Mouse (Mus musculus) myocyte (in vitro differentiated cells): ENCODE measurements around the gene Nup107. TPM values are rescaled to one million over a fixed set of nuclear protein-coding genes. Genes with fewer than 3 reads are reported as not detected.

Source experiments
- H3K27me3 ChIP-seq: one replicate; pipeline ENCODE4 v1.6.1; 2011; ENCODE audit not compliant: control insufficient read depth, insufficient read depth, insufficient read length
- H3K36me3 ChIP-seq: one replicate; pipeline ENCODE4 v1.6.1; 2011; ENCODE audit not compliant: control insufficient read depth, insufficient read depth
- H3K4me2 ChIP-seq: one replicate; pipeline ENCODE4 v1.6.1; 2011; ENCODE audit warnings: low read depth, control low read depth
- H3K4me3 ChIP-seq: one replicate; pipeline ENCODE4 v1.5.1; 2011; ENCODE audit warnings: mild to moderate bottlenecking, control low read depth, moderate library complexity
- H3K79me2 ChIP-seq: one replicate; pipeline ENCODE4 v1.6.1; 2011; ENCODE audit not compliant: control insufficient read depth, insufficient read depth
- H3ac ChIP-seq: one replicate; pipeline ENCODE4 v1.6.1; 2011; ENCODE audit not compliant: control insufficient read depth, insufficient read length
- CEBPB ChIP-seq: IDR thresholded peaks from 2 replicates; pipeline ENCODE4 v1.6.1; 2011; ENCODE audit warnings: mild to moderate bottlenecking, moderate library complexity; ENCODE audit not compliant: poor library complexity, insufficient read depth, severe bottlenecking
- E2F4 ChIP-seq: IDR thresholded peaks from one replicate; pipeline ENCODE4 v1.6.1; 2011; ENCODE audit warnings: mild to moderate bottlenecking, control low read depth, moderate library complexity; ENCODE audit not compliant: insufficient read depth
- MAX ChIP-seq: IDR thresholded peaks from one replicate; pipeline ENCODE4 v1.6.1; 2011; ENCODE audit warnings: low read depth, mild to moderate bottlenecking, control low read depth
- MYOD1 ChIP-seq, 3 experiments: IDR thresholded peaks; one replicate each; pipeline ENCODE4 v1.6.1; 2011; ENCODE audit warnings: control low read depth in 2 of 3, low read depth in 2 of 3, mild to moderate bottlenecking in 2 of 3, moderate library complexity in 1 of 3; ENCODE audit not compliant: insufficient read length in 2 of 3, control insufficient read depth in 1 of 3
- MYOG ChIP-seq, 3 experiments: IDR thresholded peaks; one replicate each; pipeline ENCODE4 v1.6.1; 2011; ENCODE audit warnings: control low read depth in 2 of 3, low read depth in 2 of 3, mild to moderate bottlenecking in 2 of 3; ENCODE audit not compliant: insufficient read length in 2 of 3, control insufficient read depth in 1 of 3, insufficient read depth in 1 of 3
- POLR2A ChIP-seq: IDR thresholded peaks from one replicate; pipeline ENCODE4 v1.6.1; 2011; ENCODE audit warnings: low read depth, mild to moderate bottlenecking, control low read depth, moderate library complexity; ENCODE audit not compliant: insufficient read length
- POLR2AphosphoS2 ChIP-seq: IDR thresholded peaks from one replicate; pipeline ENCODE4 v1.6.1; 2011; ENCODE audit warnings: low read depth, control low read depth; ENCODE audit not compliant: insufficient read length
- REST ChIP-seq: IDR thresholded peaks from one replicate; pipeline ENCODE4 v1.6.1; 2011; ENCODE audit warnings: mild to moderate bottlenecking, control low read depth, moderate library complexity; ENCODE audit not compliant: insufficient read depth, insufficient read length
- SRF ChIP-seq: IDR thresholded peaks from one replicate; pipeline ENCODE4 v1.6.1; 2011; ENCODE audit warnings: low read depth; ENCODE audit not compliant: control insufficient read depth, insufficient read length
- TCF12 ChIP-seq: IDR thresholded peaks from one replicate; pipeline ENCODE4 v1.6.1; 2011; ENCODE audit warnings: mild to moderate bottlenecking, control low read depth; ENCODE audit not compliant: poor library complexity, insufficient read depth, severe bottlenecking
- TCF3 ChIP-seq: IDR thresholded peaks from one replicate; pipeline ENCODE4 v1.6.1; 2011; ENCODE audit warnings: low read depth, control low read depth; ENCODE audit not compliant: insufficient read length
- USF1 ChIP-seq: IDR thresholded peaks from one replicate; pipeline ENCODE4 v1.6.1; 2011; ENCODE audit warnings: low read depth, mild to moderate bottlenecking, control low read depth, moderate library complexity
- polyA plus RNA-seq: library from polyadenylated mRNA; unstranded; fragments of >200 nt; fragmentation: generic; extraction: Trizol; gene quantifications from one replicate; pipeline ENCODE4 v1.2.1, GENCODE M21; 2012; ENCODE audit warnings: missing spikeins

Nup107 gene
- polyA plus RNA-seq, 1 experiment: 16.8 TPM

- Histone ChIP-seq H3K36me3 (no peaks in the 10 kb centered on the region), H3K79me2 (peaks cover 100% of the 10 kb centered on the region), H3K27me3 (no peaks in the 10 kb centered on the region), H3K4me3 (no peak overlapping the region), H3K4me2 (no peak overlapping the region), H3ac (no peak overlapping the region)
- no peak for TF ChIP-seq MYOD1 (IDR thresholded peaks at IDR 0.05; ENCODE audit: control insufficient read depth in 1 of 3, insufficient read length in 2 of 3, low read depth in 2 of 3)
- no peak for TF ChIP-seq SRF
- no peak for TF ChIP-seq TCF3
- TF ChIP-seq MAX: no peak
- TF ChIP-seq POLR2AphosphoS2: no peak
- no peak for TF ChIP-seq E2F4
- no peak for TF ChIP-seq MYOG (IDR thresholded peaks at IDR 0.05; ENCODE audit: control insufficient read depth in 1 of 3, insufficient read depth in 1 of 3, insufficient read length in 2 of 3, low read depth in 2 of 3)
- no peak for TF ChIP-seq POLR2A
- TF ChIP-seq TCF12: no peak
Measured at GRCm38 (mm10) chr10:117829472-117830155, 37.1 kb upstream of the Nup107 start.

GRCm38 (mm10) chr10:117829022-117829421 lies 36.5 kb upstream of the Nup107 start:
- Histone ChIP-seq H3K4me3 (no peak overlapping the region), H3K27me3 (no peaks in the 10 kb centered on the region), H3K4me2 (no peak overlapping the region), H3K79me2 (peaks cover 100% of the 10 kb centered on the region), H3ac (no peak overlapping the region), H3K36me3 (peaks cover 1% of the 10 kb centered on the region)
- TF ChIP-seq TCF12: no peak
- no peak for TF ChIP-seq MYOD1 (IDR thresholded peaks at IDR 0.05; ENCODE audit: control insufficient read depth in 1 of 3, insufficient read length in 2 of 3, low read depth in 2 of 3)
- no peak for TF ChIP-seq SRF

- Histone ChIP-seq H3K36me3 (peaks cover 6% of the 10 kb centered on the region), H3K4me3 (no peak overlapping the region), H3ac (no peak overlapping the region), H3K4me2 (no peak overlapping the region), H3K27me3 (no peaks in the 10 kb centered on the region), H3K79me2 (peaks cover 100% of the 10 kb centered on the region)
- no peak for TF ChIP-seq CEBPB
- TF ChIP-seq POLR2AphosphoS2: no peak
- no peak for TF ChIP-seq MYOG (IDR thresholded peaks at IDR 0.05; ENCODE audit: control insufficient read depth in 1 of 3, insufficient read depth in 1 of 3, insufficient read length in 2 of 3, low read depth in 2 of 3)
- no peak for TF ChIP-seq REST
- no peak for TF ChIP-seq SRF
- TF ChIP-seq MAX: no peak
- no peak for TF ChIP-seq TCF12
- no peak for TF ChIP-seq USF1
- no peak for TF ChIP-seq E2F4
- TF ChIP-seq POLR2A: no peak
- TF ChIP-seq MYOD1 (IDR thresholded peaks at IDR 0.05; ENCODE audit: control insufficient read depth in 1 of 3, insufficient read length in 2 of 3, low read depth in 2 of 3): no peak
Measured at GRCm38 (mm10) chr10:117828536-117828935, 36.0 kb upstream of the Nup107 start.

- Histone ChIP-seq H3K36me3 (peaks cover 32% of the 10 kb centered on the region), H3K79me2 (peaks cover 80% of the 10 kb centered on the region), H3ac (no peak overlapping the region), H3K4me2 (no peak overlapping the region), H3K4me3 (no peak overlapping the region), H3K27me3 (no peaks in the 10 kb centered on the region)
- TF ChIP-seq REST (no peak), SRF (no peak), MAX (no peak), MYOD1 (IDR thresholded peaks at IDR 0.05; ENCODE audit: control insufficient read depth in 1 of 3, insufficient read length in 2 of 3, low read depth in 2 of 3) (no peak), TCF3 (no peak), POLR2A (no peak), MYOG (IDR thresholded peaks at IDR 0.05; ENCODE audit: control insufficient read depth in 1 of 3, insufficient read depth in 1 of 3, insufficient read length in 2 of 3, low read depth in 2 of 3) (no peak), POLR2AphosphoS2 (no peak), E2F4 (no peak), TCF12 (no peak), CEBPB (no peak)
Measured at GRCm38 (mm10) chr10:117824647-117825046, 32.1 kb upstream of the Nup107 start.

- Histone ChIP-seq H3K36me3 (peaks cover 36% of the 10 kb centered on the region), H3K27me3 (no peaks in the 10 kb centered on the region), H3K4me2 (no peak overlapping the region), H3K79me2 (peaks cover 75% of the 10 kb centered on the region), H3ac (no peak overlapping the region), H3K4me3 (no peak overlapping the region)
- TF ChIP-seq CEBPB (no peak), E2F4 (no peak), MYOD1 (IDR thresholded peaks at IDR 0.05; ENCODE audit: control insufficient read depth in 1 of 3, insufficient read length in 2 of 3, low read depth in 2 of 3) (no peak), MYOG (IDR thresholded peaks at IDR 0.05; ENCODE audit: control insufficient read depth in 1 of 3, insufficient read depth in 1 of 3, insufficient read length in 2 of 3, low read depth in 2 of 3) (no peak), SRF (no peak), TCF12 (no peak)
Measured at GRCm38 (mm10) chr10:117824139-117824538, 31.6 kb upstream of the Nup107 start.
